Mouse (Mus musculus): ENCODE measurements around the gene Rsbn1l. TPM values are rescaled to one million over a fixed set of nuclear protein-coding genes. Genes with fewer than 3 reads are reported as not detected.

Rsbn1l gene
- polyA plus RNA-seq (2014; fragmentation: Nextera tagmentation; extraction: Ambion mirVana) = 7.1 and 8.6 TPM in 2 replicates

- no peaks in the 10 kb centered on the region for H3K27me3 ChIP-seq (replicated peaks; ENCODE audit: control insufficient read depth, insufficient read depth, low read length)
- DNase-seq (ENCODE audit: low spot score) (no peak), ATAC-seq (replicated peaks; ENCODE audit: low FRiP score, low TSS enrichment, low read depth) (no peak)
- H3K9me3 ChIP-seq (ENCODE audit: control insufficient read depth, low read length) = 0 out of 2 replicates have a peak, but pooled peaks cover 2% of the 10 kb centered on the region
- peaks cover 3% of the 10 kb centered on the region; the same call in 1 of the 2 replicates for H3K4me1 ChIP-seq (replicated peaks; ENCODE audit: control insufficient read depth, insufficient read depth, low read length)
- no peak within 1 kb of the TSS for H3K27ac ChIP-seq (ENCODE audit: low read depth)
- H3K36me3 ChIP-seq (ENCODE audit: control insufficient read depth, insufficient read depth, low read length) = no peaks in the 10 kb centered on the region
- WGBS = 95% methylated on average over 3 of the region's 3 CpGs
- no peak within 1 kb of the TSS for H3K9ac ChIP-seq (ENCODE audit: low read length)
- H3K4me3 ChIP-seq (ENCODE audit: low read depth, low read length) = no peak within 1 kb of the TSS
- no peak within 1 kb of the TSS for H3K4me2 ChIP-seq (ENCODE audit: low read length)
Measured at GRCm38 (mm10) chr5:20956298-20956697, at the start of gene Rsbn1l. Gene Rsbn1l (minus strand): TSS chr5:20956398.

DNA sequence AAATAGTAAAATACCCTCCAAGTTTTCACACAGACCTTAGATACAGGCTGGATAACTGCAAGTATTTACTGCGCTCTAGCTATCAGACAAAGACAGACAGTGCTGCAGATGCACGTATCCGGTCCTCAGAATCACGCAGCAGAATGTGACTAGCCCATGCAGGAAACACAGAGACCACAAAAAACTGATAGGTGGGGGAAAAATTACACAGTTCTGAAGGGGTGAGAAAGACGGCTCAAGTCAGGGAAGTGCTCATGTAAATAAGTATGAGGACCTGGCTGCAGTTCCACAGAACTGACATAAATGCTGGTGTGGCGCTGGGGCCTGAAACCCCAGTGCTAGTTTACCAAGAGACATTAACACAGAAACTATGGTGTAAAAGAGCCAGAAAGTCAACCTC, 46.5 kb upstream of the Rsbn1l start:
- Histone ChIP-seq H3K27me3 (replicated peaks; ENCODE audit: control insufficient read depth, insufficient read depth, low read length) (no peaks in the 10 kb centered on the region), H3K36me3 (ENCODE audit: control insufficient read depth, insufficient read depth, low read length) (peaks cover 67% of the 10 kb centered on the region), H3K27ac (ENCODE audit: low read depth) (no peak overlapping the region), H3K4me2 (ENCODE audit: low read length) (no peak overlapping the region), H3K4me3 (ENCODE audit: low read depth, low read length) (no peak overlapping the region), H3K4me1 (replicated peaks; ENCODE audit: control insufficient read depth, insufficient read depth, low read length) (no peaks in the 10 kb centered on the region), H3K9me3 (ENCODE audit: control insufficient read depth, low read length) (no peaks in the 10 kb centered on the region; the same call in 1 of the 2 replicates), H3K9ac (ENCODE audit: low read length) (no peak overlapping the region)
- DNase-seq (ENCODE audit: low spot score) (no peak), ATAC-seq (replicated peaks; ENCODE audit: low FRiP score, low TSS enrichment, low read depth) (no peak)
- WGBS = 94% methylated on average over 6 of the region's 6 CpGs

DNA sequence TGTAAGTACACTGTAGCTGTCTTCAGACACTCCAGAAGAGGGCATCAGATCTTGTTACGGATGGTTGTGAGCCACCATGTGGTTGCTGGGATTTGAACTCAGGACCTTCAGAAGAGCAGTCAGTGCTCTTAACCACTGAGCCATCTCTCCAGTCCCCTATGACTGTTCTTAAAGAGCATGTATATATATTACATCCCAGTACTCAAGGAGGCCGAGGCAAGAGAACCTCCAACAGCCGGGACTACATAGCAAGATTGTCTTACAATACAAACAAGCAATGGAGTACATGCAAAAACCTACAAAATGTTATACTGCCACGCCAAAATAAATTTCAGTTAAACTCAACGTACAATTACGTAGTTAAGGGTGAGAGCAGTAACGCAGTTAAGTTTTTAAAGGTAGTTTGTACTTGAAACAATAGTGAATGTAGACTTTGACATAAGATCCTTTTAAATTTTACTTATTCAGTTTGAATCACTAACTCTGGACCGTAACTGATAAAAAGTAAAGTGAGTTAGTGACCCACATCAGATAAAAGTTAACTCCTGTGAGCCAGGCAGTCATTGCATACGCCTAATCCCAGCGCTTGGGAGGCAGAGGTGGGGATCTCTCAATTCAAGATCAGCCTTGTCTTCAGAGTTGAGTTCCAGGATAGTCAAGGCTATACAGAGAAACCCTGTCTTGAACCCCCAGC, 45.6 kb upstream of the Rsbn1l start:
- H3K27me3 ChIP-seq (replicated peaks; ENCODE audit: control insufficient read depth, insufficient read depth, low read length) = no peaks in the 10 kb centered on the region
- no peak overlapping the region for H3K27ac ChIP-seq (ENCODE audit: low read depth)
- H3K9ac ChIP-seq (ENCODE audit: low read length) = no peak overlapping the region
- WGBS = 96% methylated on average over 10 of the region's 10 CpGs
- DNase-seq (ENCODE audit: low spot score) (no peak), ATAC-seq (replicated peaks; ENCODE audit: low FRiP score, low TSS enrichment, low read depth) (no peak)
- H3K9me3 ChIP-seq (ENCODE audit: control insufficient read depth, low read length) = no peaks in the 10 kb centered on the region; the same call in 1 of the 2 replicates
- no peak overlapping the region for H3K4me2 ChIP-seq (ENCODE audit: low read length)
- H3K4me1 ChIP-seq (replicated peaks; ENCODE audit: control insufficient read depth, insufficient read depth, low read length) = no peaks in the 10 kb centered on the region
- H3K4me3 ChIP-seq (ENCODE audit: low read depth, low read length) = no peak overlapping the region
- H3K36me3 ChIP-seq (ENCODE audit: control insufficient read depth, insufficient read depth, low read length) = peaks cover 69% of the 10 kb centered on the region

- Histone ChIP-seq H3K27ac (ENCODE audit: low read depth) (no peak overlapping the region), H3K9ac (ENCODE audit: low read length) (no peak overlapping the region), H3K4me1 (replicated peaks; ENCODE audit: control insufficient read depth, insufficient read depth, low read length) (no peaks in the 10 kb centered on the region), H3K27me3 (replicated peaks; ENCODE audit: control insufficient read depth, insufficient read depth, low read length) (no peaks in the 10 kb centered on the region), H3K4me2 (ENCODE audit: low read length) (no peak overlapping the region), H3K9me3 (ENCODE audit: control insufficient read depth, low read length) (no peaks in the 10 kb centered on the region; the same call in 1 of the 2 replicates), H3K36me3 (ENCODE audit: control insufficient read depth, insufficient read depth, low read length) (peaks cover 88% of the 10 kb centered on the region), H3K4me3 (ENCODE audit: low read depth, low read length) (no peak overlapping the region)
- no peak for ATAC-seq (replicated peaks; ENCODE audit: low FRiP score, low TSS enrichment, low read depth)
- DNase-seq (ENCODE audit: low spot score) = no peak
- WGBS = 95% methylated on average over 6 of the region's 6 CpGs
Measured at GRCm38 (mm10) chr5:20998427-20998826, 42.2 kb upstream of the Rsbn1l start.

DNA sequence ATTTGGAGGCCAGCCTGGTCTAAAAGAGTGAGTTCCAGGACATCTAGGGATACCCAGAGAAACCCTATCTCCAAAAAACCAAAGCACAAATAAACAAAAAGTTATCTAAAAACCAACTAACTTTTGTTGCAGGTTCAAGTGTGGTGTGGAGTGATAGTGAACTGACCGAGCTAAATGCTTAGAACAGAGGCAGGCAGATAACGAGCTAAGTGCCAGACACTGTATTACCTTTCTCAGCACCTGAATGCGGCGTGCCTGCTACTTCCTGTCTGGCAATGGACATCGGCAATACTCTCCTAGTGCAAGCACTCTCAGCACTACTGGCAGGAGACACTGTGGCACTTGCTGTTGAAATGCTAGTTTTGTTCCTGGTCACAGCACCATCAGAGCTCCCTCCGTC, 41.4 kb upstream of the Rsbn1l start:
- H3K27me3 ChIP-seq (replicated peaks; ENCODE audit: control insufficient read depth, insufficient read depth, low read length) = no peaks in the 10 kb centered on the region
- 93% methylated on average over 6 of the region's 6 CpGs for WGBS
- DNase-seq (ENCODE audit: low spot score) = no peak
- H3K4me1 ChIP-seq (replicated peaks; ENCODE audit: control insufficient read depth, insufficient read depth, low read length) = no peaks in the 10 kb centered on the region
- H3K9ac ChIP-seq (ENCODE audit: low read length) = no peak overlapping the region
- no peaks in the 10 kb centered on the region; the same call in 1 of the 2 replicates for H3K9me3 ChIP-seq (ENCODE audit: control insufficient read depth, low read length)
- ATAC-seq (replicated peaks; ENCODE audit: low FRiP score, low TSS enrichment, low read depth) = no peak
- H3K4me2 ChIP-seq (ENCODE audit: low read length) = no peak overlapping the region
- peaks cover 87% of the 10 kb centered on the region for H3K36me3 ChIP-seq (ENCODE audit: control insufficient read depth, insufficient read depth, low read length)
- no peak overlapping the region for H3K4me3 ChIP-seq (ENCODE audit: low read depth, low read length)
- H3K27ac ChIP-seq (ENCODE audit: low read depth) = no peak overlapping the region

DNA sequence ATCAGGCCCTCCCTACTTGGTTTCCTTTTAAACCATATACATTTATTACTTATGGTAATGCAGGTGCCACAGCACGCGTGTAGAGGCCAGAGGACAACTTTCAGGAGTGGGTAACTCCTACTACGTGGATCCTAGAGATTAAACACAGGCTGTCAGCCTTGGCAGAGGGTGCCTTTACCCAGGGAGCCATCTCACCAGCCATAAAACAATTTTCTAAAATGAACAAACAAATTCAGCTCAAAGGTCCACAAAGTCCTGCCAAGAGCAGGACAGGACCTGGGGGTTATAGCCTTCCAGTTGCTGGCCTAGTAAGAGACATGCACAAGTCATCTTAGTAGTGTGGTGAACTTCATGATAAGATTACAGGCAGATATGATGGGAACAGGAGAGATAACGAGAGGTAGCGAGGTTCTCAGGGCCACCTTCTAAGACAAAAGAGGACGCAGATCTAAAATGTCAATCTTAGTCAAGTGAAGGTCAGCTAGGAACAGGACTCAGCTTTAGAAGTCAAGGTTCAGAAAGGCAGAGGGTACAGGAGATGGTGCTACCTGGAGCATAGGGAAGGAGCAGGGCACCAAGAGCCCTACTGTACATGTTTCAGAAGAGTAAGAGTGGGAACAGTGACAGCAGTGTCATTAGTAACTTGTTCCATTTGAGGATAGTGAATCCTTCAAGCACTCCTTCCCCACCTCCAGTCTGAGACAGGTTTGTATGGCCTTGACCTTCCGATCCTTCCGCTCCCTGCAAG, 34.0 kb upstream of the Rsbn1l start:
- no peak overlapping the region for H3K27ac ChIP-seq (ENCODE audit: low read depth)
- ATAC-seq (replicated peaks; ENCODE audit: low FRiP score, low TSS enrichment, low read depth) = no peak
- no peaks in the 10 kb centered on the region for H3K4me1 ChIP-seq (replicated peaks; ENCODE audit: control insufficient read depth, insufficient read depth, low read length)
- H3K4me2 ChIP-seq (ENCODE audit: low read length) = no peak overlapping the region
- no peaks in the 10 kb centered on the region for H3K9me3 ChIP-seq (ENCODE audit: control insufficient read depth, low read length)
- peaks cover 82% of the 10 kb centered on the region for H3K36me3 ChIP-seq (ENCODE audit: control insufficient read depth, insufficient read depth, low read length)
- DNase-seq (ENCODE audit: low spot score) = no peak
- WGBS = 81% methylated on average over 8 of the region's 8 CpGs
- no peak overlapping the region for H3K4me3 ChIP-seq (ENCODE audit: low read depth, low read length)
- no peak overlapping the region for H3K9ac ChIP-seq (ENCODE audit: low read length)
- H3K27me3 ChIP-seq (replicated peaks; ENCODE audit: control insufficient read depth, insufficient read depth, low read length) = no peaks in the 10 kb centered on the region

GRCm38 (mm10) chr5:20986271-20986670, 30.1 kb upstream of the Rsbn1l start:
- no peaks in the 10 kb centered on the region for H3K9me3 ChIP-seq (ENCODE audit: control insufficient read depth, low read length)
- H3K9ac ChIP-seq (ENCODE audit: low read length) = no peak overlapping the region
- DNase-seq (ENCODE audit: low spot score) (no peak), ATAC-seq (replicated peaks; ENCODE audit: low FRiP score, low TSS enrichment, low read depth) (no peak)
- H3K4me1 ChIP-seq (replicated peaks; ENCODE audit: control insufficient read depth, insufficient read depth, low read length) = no peaks in the 10 kb centered on the region
- H3K27me3 ChIP-seq (replicated peaks; ENCODE audit: control insufficient read depth, insufficient read depth, low read length) = no peaks in the 10 kb centered on the region
- WGBS = 94% methylated on average over 8 of the region's 8 CpGs
- no peak overlapping the region for H3K4me2 ChIP-seq (ENCODE audit: low read length)
- H3K27ac ChIP-seq (ENCODE audit: low read depth) = no peak overlapping the region
- no peak overlapping the region for H3K4me3 ChIP-seq (ENCODE audit: low read depth, low read length)
- peaks cover 57% of the 10 kb centered on the region for H3K36me3 ChIP-seq (ENCODE audit: control insufficient read depth, insufficient read depth, low read length)

- DNase-seq (ENCODE audit: low spot score) (no peak), ATAC-seq (replicated peaks; ENCODE audit: low FRiP score, low TSS enrichment, low read depth) (no peak)
- no peak overlapping the region for H3K4me3 ChIP-seq (ENCODE audit: low read depth, low read length)
- no peak overlapping the region for H3K9ac ChIP-seq (ENCODE audit: low read length)
- no peaks in the 10 kb centered on the region for H3K9me3 ChIP-seq (ENCODE audit: control insufficient read depth, low read length)
- no peaks in the 10 kb centered on the region for H3K27me3 ChIP-seq (replicated peaks; ENCODE audit: control insufficient read depth, insufficient read depth, low read length)
- peaks cover 29% of the 10 kb centered on the region for H3K36me3 ChIP-seq (ENCODE audit: control insufficient read depth, insufficient read depth, low read length)
- H3K4me2 ChIP-seq (ENCODE audit: low read length) = no peak overlapping the region
- H3K27ac ChIP-seq (ENCODE audit: low read depth) = no peak overlapping the region
- no peaks in the 10 kb centered on the region for H3K4me1 ChIP-seq (replicated peaks; ENCODE audit: control insufficient read depth, insufficient read depth, low read length)
Measured at GRCm38 (mm10) chr5:20983505-20983904, 27.3 kb upstream of the Rsbn1l start.

Measured in intestine, embryonic 14.5 days (tissue).